Mouse (Mus musculus) liver, adult 2 months (tissue): ENCODE data around the gene Tmem212. TPM values are rescaled to one million over a fixed set of nuclear protein-coding genes. Genes with fewer than 3 reads are reported as not detected.

ENCODE experiments used
- DNase-seq: peaks from one replicate; pipeline ENCODE4 v3.0.0-alpha.2; 2011; ENCODE audit warnings: low read depth, low spot score; ENCODE audit errors: extremely low read depth
- H3K27ac ChIP-seq: fragments of 200-500 bp; replicated peaks from 2 replicates; pipeline ENCODE4 v1.5.1; 2012; ENCODE audit warnings: low read depth, mild to moderate bottlenecking, control low read depth, inconsistent platforms, low read length; ENCODE audit not compliant: insufficient read depth
- H3K27me3 ChIP-seq: fragments of 200-500 bp; 2 replicates; pipeline ENCODE4 v1.6.1; 2012; ENCODE audit warnings: mild to moderate bottlenecking, moderate library complexity, low read length, inconsistent platforms; ENCODE audit not compliant: control insufficient read depth, insufficient read depth
- H3K36me3 ChIP-seq: fragments of 200-500 bp; 2 replicates; pipeline ENCODE4 v1.6.1; 2012; ENCODE audit warnings: low read length, inconsistent platforms; ENCODE audit not compliant: control insufficient read depth, insufficient read depth
- H3K4me1 ChIP-seq: fragments of 200-500 bp; 2 replicates; pipeline ENCODE4 v1.6.1; 2011; ENCODE audit warnings: low read length; ENCODE audit not compliant: control insufficient read depth, insufficient read depth
- H3K4me3 ChIP-seq: fragments of 200-500 bp; 2 replicates; pipeline ENCODE4 v1.5.1; 2011; ENCODE audit warnings: low read depth, mild to moderate bottlenecking, control low read depth, low read length, moderate library complexity; ENCODE audit not compliant: insufficient read depth
- H3K79me2 ChIP-seq: fragments of 200-500 bp; 2 replicates; pipeline ENCODE4 v1.6.1; 2012; ENCODE audit warnings: inconsistent platforms, mild to moderate bottlenecking, low read length, moderate library complexity; ENCODE audit not compliant: control insufficient read depth, insufficient read depth
- H3K9ac ChIP-seq: fragments of 200-500 bp; 2 replicates; pipeline ENCODE4 v1.6.1; 2012; ENCODE audit warnings: low read depth, mild to moderate bottlenecking, control low read depth, inconsistent platforms, low read length
- CTCF ChIP-seq: fragments of 200-500 bp; IDR thresholded peaks from 2 replicates; pipeline ENCODE4 v1.5.1; 2011; ENCODE audit warnings: low read depth, low read length, control low read depth
- POLR2A ChIP-seq: fragments of 200-500 bp; IDR thresholded peaks from 2 replicates; pipeline ENCODE4 v1.6.1; 2011; ENCODE audit warnings: low read length, control low read depth; ENCODE audit not compliant: insufficient read depth; ENCODE audit errors: extremely low read depth
- WGBS: fragments of 180-500 bp; shearing (Covaris S2); methylation state at CpG from one replicate; pipeline ENCODE4 v1.1.7; 2018; 5-methylcytosine and 5-hydroxymethylcytosine counted together
- polyA plus RNA-seq: library from polyadenylated mRNA; depleted of rRNA; stranded (reverse); fragments of >200 nt; gene quantifications from 2 replicates; pipeline ENCODE4 v1.2.3, GENCODE M21; 2012; rRNA removed
- total RNA-seq: library from RNA; depleted of rRNA; stranded (reverse); fragments of >200 nt; gene quantifications from 2 replicates; pipeline ENCODE4 v1.2.3, GENCODE M21; 2014; rRNA removed

The Tmem212 gene
- total and polyA plus RNA-seq, 2 experiments = not detected

DNA sequence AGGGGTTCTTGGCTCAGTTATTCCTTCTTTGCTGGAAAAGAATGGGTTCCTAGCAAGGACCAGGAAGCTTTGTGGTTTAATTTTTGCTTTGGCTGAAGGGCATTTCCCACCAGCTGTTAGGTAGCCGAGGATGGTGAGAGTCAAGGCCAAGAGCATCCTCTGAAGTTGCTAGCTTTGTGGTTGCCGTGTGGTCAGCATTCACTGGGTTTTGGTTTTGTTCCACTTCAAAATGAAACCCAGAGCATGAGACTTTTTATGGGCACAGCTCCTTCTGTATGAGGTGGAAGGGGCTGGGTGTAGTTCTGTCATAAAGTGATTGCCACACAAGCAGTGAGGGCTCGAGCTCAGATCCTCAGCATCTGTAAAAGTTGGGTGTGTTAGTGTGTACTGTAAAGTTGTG, 67.4 kb downstream of the Tmem212 start:
- TF ChIP-seq CTCF (no peak), POLR2A (no peak)
- no peaks in the 10 kb centered on the region; the same call in 1 of the 2 replicates for H3K4me1 ChIP-seq
- no peak for DNase-seq
- H3K27ac ChIP-seq = no peak overlapping the region
- H3K27me3 ChIP-seq = no peaks in the 10 kb centered on the region
- H3K36me3 ChIP-seq = no peaks in the 10 kb centered on the region
- no peaks in the 10 kb centered on the region for H3K79me2 ChIP-seq
- H3K9ac ChIP-seq = no peak overlapping the region
- no peak overlapping the region for H3K4me3 ChIP-seq
- 87% methylated on average over 3 of the region's 3 CpGs for WGBS

DNA sequence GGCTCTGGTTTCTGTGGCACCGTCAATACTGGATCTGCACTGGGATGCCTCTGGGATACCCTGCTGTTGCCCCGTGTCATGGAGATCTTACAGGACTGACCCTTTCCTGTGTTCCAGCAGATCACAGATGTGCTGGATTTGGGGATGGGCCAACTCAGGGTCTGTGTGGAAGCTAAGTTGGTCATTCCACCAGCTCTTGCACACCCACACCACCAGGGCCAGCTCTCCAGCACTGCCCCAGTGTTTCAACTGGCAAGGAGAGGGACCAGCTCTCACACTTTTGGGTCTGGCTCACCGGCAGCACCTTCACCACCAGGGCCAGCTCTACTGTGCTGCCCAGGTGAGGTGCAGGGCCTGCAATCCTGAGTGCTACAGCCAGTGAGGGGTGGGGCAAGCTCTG, 68.9 kb downstream of the Tmem212 start:
- H3K27ac ChIP-seq = no peak overlapping the region
- H3K9ac ChIP-seq = no peak overlapping the region
- H3K27me3 ChIP-seq = no peaks in the 10 kb centered on the region
- DNase-seq = no peak
- H3K36me3 ChIP-seq = no peaks in the 10 kb centered on the region
- no peaks in the 10 kb centered on the region; the same call in 1 of the 2 replicates for H3K4me1 ChIP-seq
- TF ChIP-seq POLR2A (no peak), CTCF (no peak)
- no peaks in the 10 kb centered on the region for H3K79me2 ChIP-seq
- 96% methylated on average over 3 of the region's 3 CpGs for WGBS
- H3K4me3 ChIP-seq = no peak overlapping the region

DNA sequence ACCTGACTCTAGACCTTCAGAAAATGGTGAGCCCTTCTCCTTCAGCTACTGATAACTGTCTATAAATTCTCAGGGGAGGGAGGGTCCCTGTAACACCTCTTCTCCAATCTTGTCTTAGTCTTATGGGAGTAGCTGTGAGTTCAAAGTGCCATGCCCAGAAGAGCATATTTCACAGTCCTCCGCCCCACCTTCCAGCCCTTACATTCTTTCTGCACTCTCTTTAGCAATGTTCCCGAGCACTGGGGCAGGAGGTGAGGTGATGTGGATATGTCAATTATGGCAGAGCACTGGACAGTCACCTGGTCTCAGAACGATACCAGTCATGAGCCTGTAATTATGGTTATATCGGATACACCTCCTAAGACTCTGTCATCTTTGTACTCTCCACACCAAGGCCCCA, 70.2 kb downstream of the Tmem212 start:
- Histone ChIP-seq H3K27ac (no peak overlapping the region), H3K9ac (no peak overlapping the region), H3K27me3 (no peaks in the 10 kb centered on the region), H3K4me1 (no peaks in the 10 kb centered on the region; the same call in 1 of the 2 replicates), H3K79me2 (no peaks in the 10 kb centered on the region), H3K36me3 (no peaks in the 10 kb centered on the region), H3K4me3 (no peak overlapping the region)
- WGBS = 54% methylated on average over 4 of the region's 4 CpGs
- TF ChIP-seq CTCF (no peak), POLR2A (no peak)
- DNase-seq = no peak

Other genes with a start within 250 kb of the Tmem212 start
- gene Fndc3b, start 185.1 kb downstream of the Tmem212 start, total RNA-seq = 9.4 and 9.9 TPM in 2 replicates
- 3.3 and 3.9 TPM in 2 replicates for gene Fndc3b, start 185.1 kb downstream of the Tmem212 start, polyA plus RNA-seq
- 8.4 and 11.3 TPM in 2 replicates for gene Pld1, start 42.3 kb upstream of the Tmem212 start, total RNA-seq
- 1.7 and 1.9 TPM in 2 replicates for gene Pld1, start 42.3 kb upstream of the Tmem212 start, polyA plus RNA-seq